Mouse (Mus musculus): Measurements from ENCODE around the gene Tbc1d2b.

DNA sequence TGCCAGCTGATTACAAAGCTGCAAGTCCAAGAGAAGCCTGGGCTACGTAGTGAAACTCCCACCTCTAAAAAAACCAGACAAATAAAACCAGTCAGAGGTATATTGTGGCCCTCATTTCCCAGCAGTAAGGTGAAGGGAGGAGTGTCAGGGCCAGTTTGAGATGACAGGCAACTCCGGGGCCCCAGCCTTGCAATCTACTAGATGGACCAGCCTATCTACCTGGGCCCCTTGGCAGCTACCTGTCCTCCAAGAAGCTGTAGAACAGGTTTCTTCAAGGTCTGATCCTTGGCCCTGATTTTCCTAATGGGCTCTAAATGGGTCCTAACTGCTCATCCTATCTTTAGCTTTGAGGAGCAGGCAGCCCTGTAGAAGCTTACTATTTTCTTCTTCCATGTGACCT lies 7.3 kb upstream of the Tbc1d2b start:
- no peak for TF ChIP-seq POLR2A (IDR thresholded peaks at IDR 0.05; ENCODE audit: extremely low read depth, insufficient read depth, low read length)
- no peak for TF ChIP-seq CTCF (IDR thresholded peaks at IDR 0.05; ENCODE audit: low read depth, low read length)

Measured in liver, adult 2 months (tissue).